Mouse (Mus musculus) left cerebral cortex, postnatal 4 days (tissue): ENCODE results near the gene Lpo. TPM values are rescaled to one million over a fixed set of nuclear protein-coding genes. Genes with fewer than 3 reads are reported as not detected.

ENCODE experiments used
- DNase-seq: peaks from one replicate; pipeline ENCODE4 v3.0.0-alpha.2; 2022
- intact Hi-C: fragments of 180-260 bp; cut with DNase I; formaldehyde crosslinking; loops from one replicate; pipeline ENCODE4 v1.15.1; 2025
- microRNA-seq: library from miRNA; unstranded; fragments of <30 nt; microRNA quantifications from one replicate; pipeline ENCODE4 v1.2.0, GENCODE M21; 2022
- total RNA-seq, 2 experiments: library from RNA; stranded (reverse); gene quantifications; 2 replicates each; pipeline ENCODE4 v1.2.3; 2021

Lpo gene
- total RNA-seq, 2 experiments from 2014 or later = 0.30 to 1.0 TPM

GRCm38 (mm10) chr11:87759609-87760005 is 68.5 kb downstream of the Lpo start:
- intact Hi-C loops = no loop called here
- peak; percentile 45 for DNase-seq

DNA sequence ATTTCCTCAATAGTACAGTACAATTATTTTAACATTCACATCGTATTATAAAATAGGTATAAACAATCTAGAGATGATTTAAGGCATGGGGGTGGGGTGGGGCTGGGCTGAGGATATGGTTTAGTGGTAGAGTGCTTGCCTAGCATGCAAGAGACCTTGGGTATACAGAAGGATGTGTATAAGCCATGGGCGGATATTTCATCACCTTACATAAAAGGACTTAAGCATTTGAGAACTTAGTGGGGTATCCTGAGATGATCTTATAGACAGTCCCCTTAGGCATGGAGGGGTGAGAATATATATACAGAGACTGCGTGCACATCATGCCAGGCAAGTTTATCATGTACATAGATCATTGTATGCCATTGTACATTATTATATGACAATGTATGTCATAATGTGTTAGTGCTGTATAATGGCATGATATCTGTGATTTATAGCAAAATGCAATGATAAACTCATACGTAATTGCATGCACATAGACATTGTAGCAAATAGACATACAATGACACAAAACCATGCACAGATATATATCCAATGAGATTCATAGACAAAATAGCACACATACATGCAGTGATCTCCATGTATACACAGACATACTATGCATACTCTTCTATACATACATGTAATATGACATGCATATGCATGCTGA is 69.0 kb downstream of the Lpo start:
- intact Hi-C loops = no loop called here
- no peak for DNase-seq

GRCm38 (mm10) chr11:87758161-87758911 is 69.8 kb downstream of the Lpo start:
- no peak for DNase-seq
- intact Hi-C loops = no loop called here

- intact Hi-C loops = no loop called here
- no peak for DNase-seq
Measured at GRCm38 (mm10) chr11:87757001-87757954, 70.8 kb downstream of the Lpo start.

Small RNA genes within 50 kb of the gene (microRNA-seq; reads per million reads assigned to microRNA genes)
- gene Mir142 (not detected), gene Mir142b (not detected)

Other genes with a start within 250 kb of the Lpo start
- gene Mtmr4, start 236.1 kb downstream of the Lpo start, total RNA-seq = 100 to 1,000 TPM in 1 of 2 experiments, 10 to 100 TPM in 1; 95.6 to 101 TPM
- gene Hsf5, start 211.1 kb downstream of the Lpo start, total RNA-seq = under 1 TPM; 0.54 to 0.82 TPM
- gene Rnf43, start 165.6 kb downstream of the Lpo start, total RNA-seq = 1 to 10 TPM; 2.4 to 2.5 TPM
- gene Supt4a, start 90.7 kb downstream of the Lpo start, total RNA-seq = 10 to 100 TPM; 53.8 to 54.4 TPM
- 100 to 1,000 TPM; 180 to 186 TPM for gene Tspoap1, start 67.7 kb downstream of the Lpo start, total RNA-seq
- gene Mpo, start 34.7 kb downstream of the Lpo start, total RNA-seq = under 1 TPM in 1 of 2 experiments, not detected in 1; 0.32 TPM
- gene Mks1, start 24.9 kb upstream of the Lpo start, total RNA-seq = 1 to 10 TPM; 7.4 to 7.6 TPM
- gene Epx, start 47.2 kb upstream of the Lpo start, total RNA-seq = under 1 TPM; 0.22 to 0.40 TPM
- not detected for gene Olfr462, start 64.0 kb upstream of the Lpo start, total RNA-seq
- gene Olfr463, start 69.1 kb upstream of the Lpo start, total RNA-seq = not detected
- gene Olfr464, start 92.7 kb upstream of the Lpo start, total RNA-seq = not detected
- 100 to 1,000 TPM; 311 to 328 TPM for gene Dynll2, start 159.2 kb upstream of the Lpo start, total RNA-seq
- gene Srsf1, start 219.1 kb upstream of the Lpo start, total RNA-seq = 100 to 1,000 TPM; 261 to 264 TPM
- gene Vezf1, start 240.0 kb upstream of the Lpo start, total RNA-seq = 10 to 100 TPM; 35.3 to 38.2 TPM